Mouse (Mus musculus): ENCODE measurements around the gene Snai1. TPM values are rescaled to one million over a fixed set of nuclear protein-coding genes. Genes with fewer than 3 reads are reported as not detected.

Snai1 gene
- total and polyA plus RNA-seq, 3 experiments: 0.19 to 0.74 TPM; not detected in 1

- H3K27ac ChIP-seq (ENCODE audit: control insufficient read depth, low read depth, low read length): no peak overlapping the region
- peaks cover 0 to 4% of the 10 kb centered on the region in 2 experiments; a peak in 2 of 4 replicates for H3K27me3 ChIP-seq (ENCODE audit: control insufficient read depth in 1 of 2, insufficient read depth in 2 of 2, low read length in 2 of 2)
- H3K9me3 ChIP-seq (replicated peaks; ENCODE audit: insufficient read depth, low read length): no peaks in the 10 kb centered on the region
- H3K9ac ChIP-seq (ENCODE audit: control insufficient read depth, low read depth, low read length, poor library complexity, severe bottlenecking): no peak overlapping the region
- H3K79me2 ChIP-seq (ENCODE audit: control insufficient read depth, insufficient read depth, low read length, poor library complexity): no peaks in the 10 kb centered on the region
- peak; percentile 72 for DNase-seq (ENCODE audit: low read depth, low spot score)
- H3K4me1 ChIP-seq (ENCODE audit: control insufficient read depth in 1 of 2, insufficient read depth in 2 of 2, low read length in 2 of 2): peaks cover 0 to 3% of the 10 kb centered on the region in 2 experiments; a peak in 1 of 4 replicates
- TF ChIP-seq CTCF (IDR thresholded peaks at IDR 0.05 in 2 of 3, conservative IDR thresholded peaks at IDR 0.05 in 1 of 3; ENCODE audit: control insufficient read depth in 1 of 3, insufficient read depth in 1 of 3, low read depth in 2 of 3, low read length in 3 of 3, poor library complexity in 1 of 3, severe bottlenecking in 1 of 3): no peak
- no peak for TF ChIP-seq NRF1 (IDR thresholded peaks at IDR 0.05; ENCODE audit: insufficient read depth, low read depth, low read length, poor library complexity, severe bottlenecking)
- TF ChIP-seq POLR2AphosphoS5 (IDR thresholded peaks at IDR 0.05; ENCODE audit: borderline replicate concordance, low read depth, low read length): no peak
- no peak for TF ChIP-seq ELF1 (IDR thresholded peaks at IDR 0.05; ENCODE audit: low read depth, low read length)
- no peaks in the 10 kb centered on the region for H3K36me3 ChIP-seq (ENCODE audit: control insufficient read depth in 1 of 2, insufficient read depth in 2 of 2, low read length in 2 of 2)
- no peak overlapping the region for H3K4me3 ChIP-seq (ENCODE audit: control insufficient read depth in 1 of 2, insufficient read depth in 1 of 2, low read depth in 2 of 2, low read length in 2 of 2)
These were observed 40.5 kb downstream of the Snai1 start for GRCm38 (mm10) chr2:167578521-167578920.

GRCm38 (mm10) chr2:167583161-167583952 lies 45.4 kb downstream of the Snai1 start:
- Histone ChIP-seq H3K4me3 (ENCODE audit: control insufficient read depth in 1 of 2, insufficient read depth in 1 of 2, low read depth in 2 of 2, low read length in 2 of 2) (no peak overlapping the region), H3K9ac (ENCODE audit: control insufficient read depth, low read depth, low read length, poor library complexity, severe bottlenecking) (no peak overlapping the region), H3K36me3 (ENCODE audit: control insufficient read depth in 1 of 2, insufficient read depth in 2 of 2, low read length in 2 of 2) (no peaks in the 10 kb centered on the region), H3K9me3 (replicated peaks; ENCODE audit: insufficient read depth, low read length) (no peaks in the 10 kb centered on the region), H3K4me1 (ENCODE audit: control insufficient read depth in 1 of 2, insufficient read depth in 2 of 2, low read length in 2 of 2) (peaks cover 0 to 3% of the 10 kb centered on the region in 2 experiments; a peak in 1 of 4 replicates), H3K79me2 (ENCODE audit: control insufficient read depth, insufficient read depth, low read length, poor library complexity) (no peaks in the 10 kb centered on the region), H3K27ac (ENCODE audit: control insufficient read depth, low read depth, low read length) (no peak overlapping the region), H3K27me3 (ENCODE audit: control insufficient read depth in 1 of 2, insufficient read depth in 2 of 2, low read length in 2 of 2) (peaks cover 4 to 8% of the 10 kb centered on the region in 2 experiments; a peak in 3 of 4 replicates)
- DNase-seq (ENCODE audit: low read depth, low spot score): no peak
- TF ChIP-seq TBP (IDR thresholded peaks at IDR 0.05; ENCODE audit: low read depth, low read length) (no peak), ZC3H11A (IDR thresholded peaks at IDR 0.05; ENCODE audit: low read depth, low read length) (no peak), KAT2A (conservative IDR thresholded peaks at IDR 0.05; ENCODE audit: low read depth, low read length) (no peak), ZKSCAN1 (IDR thresholded peaks at IDR 0.05; ENCODE audit: low read depth, low read length) (no peak), SIN3A (IDR thresholded peaks at IDR 0.05; ENCODE audit: low read length) (no peak), MAZ (IDR thresholded peaks at IDR 0.05; ENCODE audit: low read depth, low read length) (no peak), POLR2AphosphoS2 (IDR thresholded peaks at IDR 0.05; ENCODE audit: low read length) (no peak), GABPA (IDR thresholded peaks at IDR 0.05; ENCODE audit: low read depth, low read length) (no peak), CHD1 (IDR thresholded peaks at IDR 0.05; ENCODE audit: low read depth, low read length) (no peak), E2F4 (IDR thresholded peaks at IDR 0.05; ENCODE audit: borderline replicate concordance, low read depth, low read length) (no peak)
